Mouse (Mus musculus) small intestine, adult 2 months (tissue): ENCODE measurements around the gene Lrp6.

Experiments
- CTCF ChIP-seq: fragments of 200-500 bp; IDR thresholded peaks from 2 replicates; pipeline ENCODE4 v1.5.1; 2012; ENCODE audit warnings: low read depth, mild to moderate bottlenecking, control low read depth, inconsistent platforms, low read length, moderate library complexity, mixed read lengths; ENCODE audit not compliant: insufficient replicate concordance, insufficient read length; ENCODE audit errors: extremely low read depth
- POLR2A ChIP-seq: fragments of 200-500 bp; IDR thresholded peaks from 2 replicates; pipeline ENCODE4 v1.6.1; 2012; ENCODE audit warnings: low read depth, mild to moderate bottlenecking, control low read depth, inconsistent platforms, low read length, moderate library complexity

DNA sequence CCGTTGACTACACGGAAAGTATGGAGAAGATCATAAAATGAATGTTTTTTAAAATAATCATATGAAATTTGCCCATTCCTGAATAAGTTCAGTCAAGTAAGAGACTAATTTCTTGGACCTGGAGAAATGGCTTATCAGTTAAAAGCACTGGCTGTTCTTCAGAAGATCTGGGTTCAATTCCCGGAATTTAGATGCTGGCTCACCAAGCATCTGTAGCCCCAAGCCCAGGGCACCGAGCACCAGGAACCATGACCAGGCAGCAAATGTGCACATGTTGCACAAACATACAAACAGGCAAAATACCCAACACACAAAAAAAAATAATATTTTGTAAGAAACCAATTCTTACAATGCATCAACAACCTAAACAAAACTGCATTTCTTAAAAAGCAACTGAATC lies 37.4 kb downstream of the Lrp6 start:
- no peak for TF ChIP-seq CTCF
- no peak for TF ChIP-seq POLR2A
